Mouse (Mus musculus) kidney, adult 18-20 months (tissue): ENCODE results near the gene Crybg2.

Experiments used
- DNase-seq: peaks from one replicate; pipeline ENCODE4 v3.0.0; 2021

Gene Crybg2

GRCm38 (mm10) chr4:134058908-134059307, 1.7 kb upstream of the Crybg2 start:
- no peak for DNase-seq

GRCm38 (mm10) chr4:134061166-134061830, 683 bp downstream of the Crybg2 start:
- DNase-seq: peak; percentile 33

DNA sequence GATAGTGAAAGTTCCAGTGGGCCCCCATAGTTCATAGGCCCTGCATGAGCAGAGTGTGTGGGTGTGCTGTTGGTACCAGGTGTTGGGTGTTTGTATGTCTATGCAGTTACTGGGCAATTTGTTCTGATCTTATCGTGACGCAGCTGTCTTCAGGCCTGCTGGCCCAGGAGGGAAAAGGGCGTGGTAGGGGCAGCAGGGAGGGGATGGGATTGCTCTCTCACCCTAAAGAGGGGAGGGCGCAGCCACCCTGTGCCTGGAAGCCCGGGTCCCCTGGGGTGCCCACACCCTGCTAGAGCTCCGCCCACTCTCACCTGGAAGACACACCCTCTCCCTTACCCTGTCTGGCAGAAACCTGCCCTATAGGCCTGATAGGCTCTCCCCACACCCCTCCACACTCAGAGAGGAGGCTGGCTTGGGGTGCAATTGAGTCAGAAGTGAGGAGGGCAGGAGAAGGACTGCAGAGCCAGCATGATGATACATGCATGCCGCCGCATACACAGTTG, 1.4 kb downstream of the Crybg2 start:
- no peak for DNase-seq

- no peak for DNase-seq
Measured at GRCm38 (mm10) chr4:134062561-134062960, 1.9 kb downstream of the Crybg2 start.

- peak; percentile 32 for DNase-seq
Measured at GRCm38 (mm10) chr4:134065431-134066004, 4.9 kb downstream of the Crybg2 start.

DNA sequence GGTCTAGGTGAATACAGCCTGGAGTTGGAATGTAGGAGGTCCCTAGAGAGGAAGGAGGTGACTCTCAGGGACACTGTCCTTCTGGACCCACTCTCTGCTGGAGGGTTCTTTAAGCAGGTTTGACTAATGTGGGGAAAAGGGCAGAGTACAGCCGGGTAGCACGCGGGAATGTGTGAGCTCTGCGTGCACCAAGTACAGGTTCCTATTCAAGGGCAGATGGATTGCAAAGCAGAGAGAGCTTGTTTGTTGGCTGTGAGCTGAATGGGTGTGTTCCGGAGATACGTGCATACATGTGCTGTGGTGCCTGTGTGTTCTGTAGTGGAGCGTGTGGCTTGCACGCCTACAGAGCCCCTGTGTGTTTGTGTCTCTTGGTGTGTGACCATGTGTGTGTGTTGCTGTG, 6.8 kb downstream of the Crybg2 start:
- peak; percentile 60 for DNase-seq

GRCm38 (mm10) chr4:134067833-134068544, 7.4 kb downstream of the Crybg2 start:
- no peak for DNase-seq

- no peak for DNase-seq
Measured at GRCm38 (mm10) chr4:134068793-134069580, 8.4 kb downstream of the Crybg2 start.

DNA sequence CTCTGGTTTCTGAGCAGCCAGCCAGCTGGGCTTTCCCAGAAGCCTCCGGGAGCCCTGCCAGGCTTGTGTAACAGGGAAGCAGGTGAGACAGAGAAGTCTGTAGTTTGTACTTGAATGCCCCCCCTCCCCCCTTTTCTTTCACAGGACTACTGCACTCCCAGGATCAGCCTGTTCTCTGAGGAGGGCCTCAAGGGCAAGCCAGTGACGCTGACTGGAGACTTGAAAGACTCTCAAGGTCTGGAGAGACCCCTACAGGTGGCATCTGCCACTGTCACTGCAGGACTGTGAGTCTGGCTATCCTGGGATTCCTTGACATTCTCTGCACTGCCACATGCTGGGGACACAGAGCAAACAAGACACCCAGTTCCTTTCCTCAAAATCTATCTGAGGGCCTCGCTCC, 18.1 kb downstream of the Crybg2 start:
- peak; percentile 57 for DNase-seq

DNA sequence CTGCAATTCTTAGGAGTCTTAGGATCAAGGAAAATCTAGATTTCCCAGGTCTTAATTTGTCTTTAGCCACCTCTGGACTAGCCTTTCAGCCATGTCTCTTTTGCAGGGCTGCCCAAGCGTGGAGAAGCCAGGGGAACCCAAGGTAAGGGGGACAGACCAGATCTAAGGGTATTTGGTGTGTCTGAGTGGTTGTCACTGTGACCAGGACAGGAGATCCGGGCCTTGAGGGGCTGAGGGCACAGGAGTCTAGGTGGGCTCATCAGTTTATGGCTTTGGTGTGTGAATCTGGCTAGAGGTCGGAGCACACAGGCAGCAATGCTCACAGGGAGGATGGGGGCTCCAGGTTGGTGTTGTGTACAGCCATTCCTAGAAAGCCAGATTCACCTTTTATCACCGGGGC, 20.1 kb downstream of the Crybg2 start:
- no peak for DNase-seq

GRCm38 (mm10) chr4:134081730-134082386, 21.2 kb downstream of the Crybg2 start:
- peak; percentile 88 for DNase-seq

GRCm38 (mm10) chr4:134082460-134082859, 21.8 kb downstream of the Crybg2 start:
- no peak for DNase-seq

DNA sequence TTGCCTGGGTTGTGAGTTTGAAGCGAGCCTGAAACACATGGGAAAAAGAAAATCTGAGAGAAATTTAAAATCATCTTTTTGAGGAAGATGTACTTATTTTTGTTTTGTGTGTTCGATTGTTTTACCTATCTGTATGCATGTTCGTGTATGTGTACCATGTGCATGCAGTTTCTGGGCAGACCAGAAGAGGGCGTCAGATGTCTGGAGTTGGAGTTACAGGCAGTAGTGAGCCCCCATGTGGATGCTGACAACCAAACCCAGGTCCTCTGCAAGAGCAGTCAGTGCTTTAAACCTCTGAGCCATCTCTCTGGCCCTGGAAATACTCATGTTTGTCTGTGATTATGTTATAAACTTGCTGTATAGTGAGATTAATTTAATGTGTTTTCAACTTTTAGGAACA, 24.4 kb downstream of the Crybg2 start:
- DNase-seq: no peak

DNA sequence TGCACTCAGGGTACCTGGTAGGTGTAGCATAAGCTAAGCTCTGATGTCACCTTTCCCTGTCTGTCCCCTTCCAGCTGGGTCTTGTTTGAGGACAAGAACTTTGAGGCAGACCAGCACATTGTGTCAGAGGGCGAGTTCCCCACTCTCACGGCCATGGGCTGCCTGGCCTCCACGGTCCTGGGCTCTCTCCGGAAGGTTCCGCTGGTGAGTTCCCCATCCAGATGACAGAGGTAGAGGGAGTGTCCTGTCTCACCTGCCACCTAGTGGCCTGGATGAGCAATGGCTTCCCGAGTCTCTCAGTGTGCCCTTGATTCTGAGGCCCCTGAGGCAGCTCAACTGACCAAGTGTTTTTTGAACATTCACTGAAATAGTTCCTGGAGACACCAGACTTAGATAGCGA, 26.8 kb downstream of the Crybg2 start:
- DNase-seq: peak; percentile 57

- no peak for DNase-seq
Measured at GRCm38 (mm10) chr4:134089029-134089428, 28.4 kb downstream of the Crybg2 start.

- DNase-seq: no peak
Measured at GRCm38 (mm10) chr4:134090521-134091224, 30.1 kb downstream of the Crybg2 start.

DNA sequence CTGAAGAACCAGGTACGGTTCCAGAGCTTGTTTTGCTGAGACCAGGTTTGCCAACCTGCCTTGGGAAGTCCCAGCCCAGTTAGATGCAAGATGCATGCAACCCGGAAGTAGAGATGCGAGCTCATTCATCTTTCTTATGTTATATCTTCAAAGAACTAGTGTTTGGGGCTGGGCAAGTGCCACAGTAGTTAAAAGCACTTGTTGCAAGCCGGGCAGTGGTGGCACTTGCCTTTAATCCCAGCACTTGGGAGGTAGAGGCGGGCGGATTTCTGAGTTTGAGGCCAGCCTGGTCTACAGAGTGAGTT, 30.6 kb downstream of the Crybg2 start:
- no peak for DNase-seq

- DNase-seq: peak; percentile 61
Measured at GRCm38 (mm10) chr4:134092382-134093288, 32.0 kb downstream of the Crybg2 start.

DNA sequence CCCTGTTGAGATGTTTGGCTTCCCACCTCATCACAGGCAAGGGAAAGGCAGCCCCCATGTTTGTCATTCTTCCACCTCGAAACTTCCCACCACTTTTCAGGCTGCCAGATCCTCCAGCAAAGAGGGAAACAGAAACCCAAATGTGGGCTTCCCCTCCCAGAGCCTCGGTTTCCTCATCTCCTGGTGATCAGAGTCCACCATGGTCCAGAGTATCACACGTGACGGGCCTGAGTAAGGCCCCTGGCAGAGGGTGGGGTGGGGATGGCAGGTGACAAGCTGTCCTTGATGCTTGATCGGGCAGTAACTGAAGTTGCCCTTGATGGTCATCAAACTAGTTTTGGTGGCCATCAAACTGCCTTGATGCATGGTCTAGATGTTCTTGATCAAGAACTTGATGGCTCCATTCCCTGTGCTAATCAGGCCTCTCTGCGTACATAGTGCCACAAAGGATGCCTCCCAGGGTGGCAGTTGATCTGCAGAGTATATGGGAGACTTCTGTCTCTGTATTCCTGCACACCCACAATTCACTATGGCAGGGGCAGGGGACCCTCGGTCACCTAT, 33.5 kb downstream of the Crybg2 start:
- no peak for DNase-seq

GRCm38 (mm10) chr4:134094923-134095547, 34.4 kb downstream of the Crybg2 start, which contains the start of gene Cd52:
Gene Cd52, minus strand, starts transcription at chr4:134095082.
- DNase-seq: no peak
